Mouse (Mus musculus) neural tube, embryonic 13.5 days (tissue): ENCODE data around the gene Olfr568. TPM values are rescaled to one million over a fixed set of nuclear protein-coding genes. Genes with fewer than 3 reads are reported as not detected.

Experiments used
- polyA plus RNA-seq: library from polyadenylated mRNA; unstranded; fragments of >200 nt; fragmentation: Nextera tagmentation; extraction: Ambion mirVana; gene quantifications from 2 replicates; pipeline ENCODE4 v1.2.1, GENCODE M21; 2015

Gene Olfr568
- polyA plus RNA-seq, 1 experiment from 2014 or later: not detected

Other genes starting within 250 kb of the Olfr568 start
- gene Olfr554, start 238.7 kb upstream of the Olfr568 start, polyA plus RNA-seq: not detected in 2 replicates
- not detected in 2 replicates for gene Olfr555, start 218.3 kb upstream of the Olfr568 start, polyA plus RNA-seq
- gene Olfr556, start 212.2 kb upstream of the Olfr568 start, polyA plus RNA-seq: not detected in 2 replicates
- 9.3 and 12.3 TPM in 2 replicates for gene Trim68, start 189.8 kb upstream of the Olfr568 start, polyA plus RNA-seq
- gene Olfr557, start 181.2 kb upstream of the Olfr568 start, polyA plus RNA-seq: not detected in 2 replicates
- gene Olfr558, start 174.9 kb upstream of the Olfr568 start, polyA plus RNA-seq: 2.5 and 2.7 TPM in 2 replicates
- gene Olfr33, start 158.1 kb upstream of the Olfr568 start, polyA plus RNA-seq: not detected in 2 replicates
- not detected in 2 replicates for gene Olfr559, start 149.6 kb upstream of the Olfr568 start, polyA plus RNA-seq
- gene Olfr560, start 117.8 kb upstream of the Olfr568 start, polyA plus RNA-seq: not detected in 2 replicates
- gene Olfr78, start 117.7 kb upstream of the Olfr568 start, polyA plus RNA-seq: 0.27 and 0.44 TPM in 2 replicates
- gene Olfr561, start 105.9 kb upstream of the Olfr568 start, polyA plus RNA-seq: 0.46 TPM in 1 of 2 replicates, not detected in the other
- not detected in 2 replicates for gene Olfr564, start 73.6 kb upstream of the Olfr568 start, polyA plus RNA-seq
- gene Olfr566, start 18.4 kb upstream of the Olfr568 start, polyA plus RNA-seq: 0.31 and 0.50 TPM in 2 replicates
- not detected in 2 replicates for gene Olfr569, start 13.8 kb downstream of the Olfr568 start, polyA plus RNA-seq
- not detected in 2 replicates for gene Olfr570, start 17.5 kb downstream of the Olfr568 start, polyA plus RNA-seq
- 0.04 TPM in 1 of 2 replicates, not detected in the other for gene Olfr571, start 40.4 kb downstream of the Olfr568 start, polyA plus RNA-seq
- not detected in 2 replicates for gene Olfr572, start 47.3 kb downstream of the Olfr568 start, polyA plus RNA-seq
- not detected in 2 replicates for gene Olfr573-ps1, start 65.5 kb downstream of the Olfr568 start, polyA plus RNA-seq
- not detected in 2 replicates for gene Olfr574, start 71.3 kb downstream of the Olfr568 start, polyA plus RNA-seq
- gene Olfr575, start 81.7 kb downstream of the Olfr568 start, polyA plus RNA-seq: not detected in 2 replicates
- gene Olfr576, start 85.5 kb downstream of the Olfr568 start, polyA plus RNA-seq: not detected in 2 replicates
- not detected in 2 replicates for gene Olfr577, start 98.8 kb downstream of the Olfr568 start, polyA plus RNA-seq
- not detected in 2 replicates for gene Olfr578, start 112.2 kb downstream of the Olfr568 start, polyA plus RNA-seq
- not detected in 2 replicates for gene Olfr582, start 160.9 kb downstream of the Olfr568 start, polyA plus RNA-seq
- gene Olfr583, start 174.2 kb downstream of the Olfr568 start, polyA plus RNA-seq: not detected in 2 replicates
- not detected in 2 replicates for gene Olfr584, start 204.8 kb downstream of the Olfr568 start, polyA plus RNA-seq
- gene Olfr585, start 220.6 kb downstream of the Olfr568 start, polyA plus RNA-seq: not detected in 2 replicates
- gene Olfr586, start 248.5 kb downstream of the Olfr568 start, polyA plus RNA-seq: not detected in 2 replicates